Comparison of ENCODE assay signal across 8 mouse cellular contexts in the genomic region with DNA sequence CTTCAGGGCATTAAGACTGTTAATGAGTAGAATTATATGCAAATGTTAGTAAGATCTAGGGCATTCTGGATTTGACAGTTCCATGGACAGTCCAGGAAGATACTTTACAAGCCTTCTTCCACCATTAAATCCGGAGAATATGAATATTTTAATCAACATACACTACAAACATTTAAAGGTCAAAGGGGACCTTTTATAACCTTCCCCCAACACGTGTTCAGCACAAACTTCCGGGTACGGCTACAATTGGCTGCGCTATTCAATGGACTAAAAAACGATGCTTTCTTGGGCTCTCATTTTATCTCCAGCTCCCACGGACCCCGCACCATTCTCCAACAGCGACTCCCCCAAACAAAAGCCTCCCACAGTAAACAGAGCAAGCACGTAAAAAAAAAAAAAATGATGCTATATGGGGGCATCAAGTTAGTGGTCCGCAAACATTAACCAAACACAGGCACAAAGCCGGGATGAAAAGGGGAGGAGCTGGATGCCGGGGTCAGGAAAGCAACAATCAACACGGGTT. TPM values are rescaled to one million over a fixed set of nuclear protein-coding genes. Genes with fewer than 3 reads are reported as not detected.
DNase-seq lines count a peak whose midpoint lies in the region; ATAC-seq and TF ChIP-seq lines count a peak whose summit lies in the region.

No protein-coding gene starts in this region.

- DNase-seq in testis, postnatal 10 days (ENCODE audit: low spot score), result no peak
- DNase-seq in embryo, embryonic 9.5 days (ENCODE audit: extremely low spot score), result peak; percentile 43
- no peak for DNase-seq in layer of hippocampus, adult 9-10 months (ENCODE audit: low spot score)
- DNase-seq in cerebellum, postnatal 14 days, result no peak
- no peak for DNase-seq in adrenal gland, adult 18-20 months (ENCODE audit: low spot score in 2 of 2)

- no peaks in the 10 kb centered on the region for H3K36me3 ChIP-seq in testis, adult 2 months (ENCODE audit: control insufficient read depth, insufficient read depth, low read length)

- TF ChIP-seq POLR2A in testis, adult 2 months (IDR thresholded peaks at IDR 0.05; ENCODE audit: control insufficient read depth, low read depth, low read length), result no peak

- ATAC-seq in inflammation-experienced regulatory T-cells, adult 6 months, result peak; percentile 47
- peak; percentile 43 for ATAC-seq in megakaryocyte-erythroid progenitor cell, adult 5-6 weeks (replicated peaks; ENCODE audit: low FRiP score, low TSS enrichment, poor library complexity, severe bottlenecking)

- no peaks in the 10 kb centered on the region for H3K27me3 ChIP-seq in testis, adult 2 months (ENCODE audit: control insufficient read depth, insufficient read depth, low read length)

- peaks cover 2% of the 10 kb centered on the region; the same call in 1 of the 2 replicates for H3K4me1 ChIP-seq in testis, adult 2 months (ENCODE audit: control insufficient read depth, insufficient read depth, low read length)

- no peak for TF ChIP-seq CTCF in testis, adult 2 months (IDR thresholded peaks at IDR 0.05; ENCODE audit: control insufficient read depth, insufficient read depth, insufficient replicate concordance, low read depth, low read length)

- peak overlapping the region; percentile 98 for H3K4me3 ChIP-seq in testis, adult 2 months (ENCODE audit: control insufficient read depth, low read depth, low read length)

- H3K27ac ChIP-seq in testis, adult 2 months (ENCODE audit: control insufficient read depth, insufficient read depth, low read depth, low read length), result peak overlapping the region; percentile 30; the same call in 1 of the 2 replicates

RNA-seq across cellular contexts. Expression of a gene that starts 1.5 kb away (rescaled TPM):
- 38.8 and 46.6 TPM in 2 replicates for polyA plus RNA-seq in testis, adult 2 months (2012; rRNA removed)
- polyA plus RNA-seq in inflammation-experienced regulatory T-cells, adult 6 months (2017; shearing (Covaris generic)), result 100 to 1,000 TPM; 127 to 199 (median 163) TPM
- 131 and 149 TPM in 2 replicates for total RNA-seq in megakaryocyte-erythroid progenitor cell, adult 5-6 weeks (2014; fragmentation: Nextera tagmentation)
- 255 and 297 TPM in 2 replicates for total RNA-seq in megakaryocyte-erythroid progenitor cell, adult 5-6 weeks (2017)
- 10 to 100 TPM; 93.2 to 93.4 TPM for total RNA-seq in adrenal gland, adult 18-20 months (2021)

RNA-seq across cellular contexts. Expression of a gene that starts 15.5 kb away (rescaled TPM):
- polyA plus RNA-seq in testis, adult 2 months (2012; rRNA removed), result 23.4 and 24.9 TPM in 2 replicates
- 10 to 100 TPM; 19.3 to 33.6 (median 23.2) TPM for polyA plus RNA-seq in inflammation-experienced regulatory T-cells, adult 6 months (2017; shearing (Covaris generic))
- 177 and 250 TPM in 2 replicates for total RNA-seq in megakaryocyte-erythroid progenitor cell, adult 5-6 weeks (2014; fragmentation: Nextera tagmentation)
- total RNA-seq in megakaryocyte-erythroid progenitor cell, adult 5-6 weeks (2017), result 187 and 201 TPM in 2 replicates
- total RNA-seq in adrenal gland, adult 18-20 months (2021), result 100 to 1,000 TPM; 141 to 218 TPM

RNA-seq across cellular contexts. Expression of a gene that starts 53.9 kb away (rescaled TPM):
- 19.6 and 20.8 TPM in 2 replicates for polyA plus RNA-seq in testis, adult 2 months (2012; rRNA removed)
- 10 to 100 TPM; 56.2 to 88.3 (median 67.1) TPM for polyA plus RNA-seq in inflammation-experienced regulatory T-cells, adult 6 months (2017; shearing (Covaris generic))
- 16.1 and 18.0 TPM in 2 replicates for total RNA-seq in megakaryocyte-erythroid progenitor cell, adult 5-6 weeks (2014; fragmentation: Nextera tagmentation)
- 13.8 and 19.0 TPM in 2 replicates for total RNA-seq in megakaryocyte-erythroid progenitor cell, adult 5-6 weeks (2017)
- 10 to 100 TPM; 22.3 TPM for total RNA-seq in adrenal gland, adult 18-20 months (2021)

RNA-seq across cellular contexts. Expression of a gene that starts 58.7 kb away (rescaled TPM):
- 26.5 and 35.7 TPM in 2 replicates for polyA plus RNA-seq in testis, adult 2 months (2012; rRNA removed)
- polyA plus RNA-seq in inflammation-experienced regulatory T-cells, adult 6 months (2017; shearing (Covaris generic)), result 10 to 100 TPM in 1 of 3 experiments, 1 to 10 TPM in 2; 6.5 to 12.1 (median 9.7) TPM
- 6.1 and 9.4 TPM in 2 replicates for total RNA-seq in megakaryocyte-erythroid progenitor cell, adult 5-6 weeks (2014; fragmentation: Nextera tagmentation)
- 3.2 and 11.1 TPM in 2 replicates for total RNA-seq in megakaryocyte-erythroid progenitor cell, adult 5-6 weeks (2017)
- total RNA-seq in adrenal gland, adult 18-20 months (2021), result 10 to 100 TPM; 20.8 to 21.9 TPM
